In the genomic region with DNA sequence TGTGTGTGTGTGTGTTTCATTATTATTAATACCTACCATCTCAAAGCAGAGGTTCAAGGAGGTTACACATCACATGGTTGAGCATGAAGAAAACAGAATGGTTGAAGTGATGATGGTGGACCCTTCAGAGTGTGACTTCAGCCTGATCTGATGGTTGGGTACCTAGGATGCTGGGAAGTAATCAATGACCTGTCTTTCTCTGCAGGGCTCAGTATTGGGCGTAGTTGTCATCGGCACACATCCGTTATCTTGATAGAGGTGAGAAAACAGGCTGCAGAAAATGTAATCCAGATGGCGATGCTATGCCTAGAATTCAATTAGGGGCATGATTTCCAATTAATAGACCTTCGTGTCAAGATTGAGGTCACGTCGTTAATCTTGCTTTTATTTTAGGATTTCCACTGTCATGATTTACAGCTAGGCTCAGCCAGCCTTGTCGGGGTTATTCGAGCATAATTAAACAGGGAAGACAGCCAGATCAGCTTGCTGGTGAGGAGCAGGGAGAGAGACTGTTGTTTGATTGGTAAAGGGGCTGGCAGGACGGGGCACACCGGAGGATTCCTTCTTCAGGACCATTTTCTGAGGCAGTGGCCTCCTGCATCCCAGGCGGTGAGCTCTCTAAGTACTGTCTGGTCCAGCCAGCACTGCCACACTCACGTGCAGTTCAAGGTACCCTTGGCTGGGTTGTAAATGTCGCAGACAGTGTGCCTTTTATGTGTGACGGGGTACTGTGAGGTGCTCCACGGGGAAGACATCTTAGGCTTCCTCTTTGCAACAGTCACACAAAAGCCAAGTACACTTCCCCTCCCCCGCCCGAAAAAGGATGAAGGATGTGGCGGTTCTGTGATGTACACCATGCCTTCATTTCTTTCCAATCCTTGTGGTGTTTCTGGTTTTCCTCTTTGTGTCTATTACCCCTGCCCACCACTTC, we compare ENCODE assay signal across 10 mouse cellular contexts.
A peak's percentile ranks its signal among the peaks of the same experiment; 100 is the strongest.
DNase-seq lines count a peak whose midpoint lies in the region; ATAC-seq and TF ChIP-seq lines count a peak whose summit lies in the region.
"Had no signal": no experiment of that assay in that cellular context is flagged by ENCODE, and none has a peak within 500 bp of the region (broad histone marks: within the 10 kb centered on the region; RNA-seq: fewer than 3 reads in every experiment).

No protein-coding gene starts in this region.

- WGBS in embryonic facial prominence, embryonic 12.5 days, result 63% methylated on average over 19 of the region's 19 CpGs

- H3K36me3 ChIP-seq in embryonic facial prominence, embryonic 12.5 days, result no peaks in the 10 kb centered on the region

- no peak overlapping the region for H3K4me3 ChIP-seq in layer of hippocampus, adult 2 months
- no peak overlapping the region for H3K4me3 ChIP-seq in embryonic facial prominence, embryonic 12.5 days

- H3K4me2 ChIP-seq in embryonic facial prominence, embryonic 12.5 days (replicated peaks), result no peak overlapping the region

- no peaks in the 10 kb centered on the region for H3K4me1 ChIP-seq in embryonic facial prominence, embryonic 12.5 days

- H3K9me3 ChIP-seq in embryonic facial prominence, embryonic 12.5 days, result no peaks in the 10 kb centered on the region

- ATAC-seq in embryonic facial prominence, embryonic 12.5 days (ENCODE audit: insufficient number of reproducible peaks, insufficient read depth, low FRiP score, low TSS enrichment), result 0 out of 2 replicates have a peak, but pooled peaks have one; percentile 35

- intact Hi-C loops in gastrocnemius, postnatal 36 days (cut with DNase I), result no loop called here

- no peak for TF ChIP-seq CTCF in layer of hippocampus, adult 2 months (conservative IDR thresholded peaks at IDR 0.05)

- no peak overlapping the region for H3K9ac ChIP-seq in embryonic facial prominence, embryonic 12.5 days
- H3K9ac ChIP-seq: liver, embryonic 14.5 days had no signal

- no peaks in the 10 kb centered on the region for H3K27me3 ChIP-seq in embryonic facial prominence, embryonic 12.5 days

- peak overlapping the region; percentile 11; the same call in 1 of the 2 replicates for H3K27ac ChIP-seq in layer of hippocampus, adult 2 months
- H3K27ac ChIP-seq in embryonic facial prominence, embryonic 12.5 days, result no peak overlapping the region
- H3K27ac ChIP-seq: liver, embryonic 14.5 days had no signal

- DNase-seq in layer of hippocampus, adult 2 months (ENCODE audit: low spot score in 2 of 2), result no peak
- no peak for DNase-seq in layer of hippocampus, adult 8-10 months (ENCODE audit: low spot score in 2 of 2)
- peak; percentile 21 for DNase-seq in induced T-regulatory cell, adult 2 months (ENCODE audit: low read depth)
- DNase-seq in retina, postnatal 1 day, result peak; percentile 90
- DNase-seq in lung, postnatal 4 days, result no peak
- DNase-seq in urinary bladder, postnatal 10 days (ENCODE audit: low spot score), result no peak
- DNase-seq in gastrocnemius, postnatal 36 days, result no peak
- DNase-seq: kidney, postnatal 14 days had no signal

Comparison
In these comparisons a context has a peak if more than half of its experiments do, and no peak if none do; other contexts are left out.
1. DNase-seq: peak in induced T-regulatory cell, adult 2 months (single experiment) and retina, postnatal 1 day (single experiment); none in layer of hippocampus, adult 2 months (0 of 2), layer of hippocampus, adult 8-10 months (0 of 2), lung, postnatal 4 days (0 of 2), urinary bladder, postnatal 10 days (single experiment) and gastrocnemius, postnatal 36 days (0 of 2).